Mouse (Mus musculus): Measurements from ENCODE around the gene Raver2.

Raver2 gene

DNA sequence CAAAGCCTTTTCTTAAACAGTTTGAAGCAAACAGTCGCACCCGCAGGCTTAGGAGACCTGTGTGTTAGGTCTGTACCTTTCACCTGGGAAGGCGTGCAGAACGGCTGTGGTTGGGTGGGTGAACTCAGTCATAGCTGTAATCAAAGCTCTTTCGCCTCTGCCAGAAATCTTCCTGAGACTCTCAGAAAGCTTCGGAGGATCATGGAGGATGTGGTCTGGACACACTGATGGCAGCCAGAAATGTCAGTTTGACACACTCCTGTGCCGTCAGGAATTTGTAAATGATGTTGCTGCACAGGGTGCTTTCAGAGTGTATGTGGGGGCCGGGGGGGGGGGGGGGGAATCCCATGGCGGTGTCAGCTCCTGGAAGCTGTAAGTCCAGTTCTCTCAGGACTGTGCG lies 24.5 kb downstream of the Raver2 start:
- no peak for DNase-seq (ENCODE audit: low read depth, low spot score)

DNA sequence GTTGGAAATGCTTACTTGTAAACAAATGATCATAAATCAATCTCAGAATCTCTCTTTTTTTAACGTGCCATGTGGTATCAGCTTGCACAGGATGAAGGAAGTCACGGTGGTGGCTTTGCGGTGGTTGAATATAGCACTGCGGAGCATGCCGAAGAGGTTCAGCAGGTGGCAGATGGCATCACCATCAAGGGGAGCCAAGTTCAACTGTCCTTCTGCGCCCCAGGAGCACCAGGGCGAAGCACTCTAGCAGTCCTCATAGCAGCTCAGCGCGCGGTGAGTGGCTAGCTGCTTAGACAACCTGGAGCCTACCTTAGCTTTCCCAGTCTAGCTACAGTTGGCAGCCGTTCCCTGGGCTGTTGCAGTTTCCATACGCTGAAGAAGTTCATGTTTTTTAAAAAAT lies 38.3 kb downstream of the Raver2 start:
- no peak for DNase-seq (ENCODE audit: low read depth, low spot score)

DNA sequence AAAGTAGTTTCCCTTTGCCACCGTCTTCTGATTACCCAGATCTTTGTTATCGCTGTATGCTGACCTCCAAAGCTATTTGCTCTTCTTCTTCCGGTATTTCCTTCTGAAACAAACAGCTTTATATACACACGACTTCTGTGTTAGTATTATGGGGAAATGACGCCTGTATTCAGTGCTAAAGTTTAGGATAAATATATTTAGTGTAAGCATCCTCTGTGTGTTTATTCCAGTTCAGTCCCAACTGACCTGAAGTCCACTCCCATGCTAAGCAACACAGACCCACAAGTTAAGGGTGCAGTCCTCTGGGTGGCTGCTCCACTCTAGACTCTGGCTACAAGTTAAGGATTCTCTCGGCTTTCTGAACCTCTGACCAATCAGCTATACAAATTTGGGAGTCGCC lies 52.2 kb downstream of the Raver2 start:
- no peak for DNase-seq (ENCODE audit: low read depth, low spot score)

DNA sequence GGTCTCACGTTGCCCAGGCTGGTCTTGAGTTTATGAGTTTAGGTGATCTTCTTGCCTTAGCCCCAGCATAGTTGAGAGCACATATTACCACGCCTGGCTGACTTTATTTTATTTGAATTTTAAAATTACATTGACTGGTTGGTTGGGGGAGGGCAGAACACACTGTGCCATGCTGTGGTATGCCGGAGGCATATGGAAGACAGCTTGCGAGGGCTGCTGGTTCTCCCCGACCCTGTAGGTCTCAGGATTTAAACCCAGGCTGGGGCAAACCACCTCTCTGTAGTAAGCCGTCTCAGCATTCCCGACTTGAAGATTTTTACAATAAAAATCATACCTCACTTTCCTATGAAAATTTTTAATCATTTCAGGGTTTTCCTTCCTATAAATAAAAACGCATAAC lies 66.2 kb downstream of the Raver2 start:
- DNase-seq (ENCODE audit: low read depth, low spot score) = no peak

DNA sequence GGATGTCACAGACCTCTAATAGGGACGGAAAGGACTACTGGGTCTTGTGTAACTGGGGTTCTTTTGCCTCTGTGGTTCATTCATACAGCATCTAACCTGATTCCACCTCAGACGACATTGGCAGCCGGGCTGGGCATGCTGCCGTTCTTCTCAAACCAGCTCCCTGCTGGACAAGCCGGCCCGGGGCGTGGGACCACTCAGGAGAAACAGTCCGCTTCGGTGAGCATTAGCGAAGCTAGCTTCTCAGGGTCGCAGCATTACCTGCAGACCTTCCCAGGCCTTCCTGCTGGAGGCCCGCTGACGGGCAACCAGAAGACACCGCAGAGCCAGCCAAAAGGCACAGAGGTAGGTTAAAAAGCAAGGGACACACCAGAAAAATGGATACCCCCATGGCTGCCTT lies 67.1 kb downstream of the Raver2 start:
- no peak for DNase-seq (ENCODE audit: low read depth, low spot score)

DNA sequence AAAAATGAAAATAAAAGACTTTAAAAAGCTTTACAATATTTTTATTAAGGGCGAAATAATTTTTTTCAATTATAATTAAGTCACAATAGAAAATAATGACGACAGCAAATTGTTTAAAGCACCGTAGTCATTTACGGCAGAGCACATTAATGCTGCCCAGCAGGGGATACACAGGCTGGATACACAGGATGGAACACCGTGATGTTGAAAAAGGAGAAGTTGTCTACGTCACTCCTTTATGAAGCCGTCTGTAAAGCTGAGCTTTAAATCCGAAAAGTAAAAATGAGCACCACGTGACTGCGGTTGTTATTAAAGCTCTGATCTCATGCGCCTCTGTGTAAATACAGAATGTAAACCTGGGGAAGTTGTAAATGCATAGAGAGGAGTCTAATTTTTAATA lies 69.2 kb downstream of the Raver2 start:
- DNase-seq (ENCODE audit: low read depth, low spot score) = no peak

DNA sequence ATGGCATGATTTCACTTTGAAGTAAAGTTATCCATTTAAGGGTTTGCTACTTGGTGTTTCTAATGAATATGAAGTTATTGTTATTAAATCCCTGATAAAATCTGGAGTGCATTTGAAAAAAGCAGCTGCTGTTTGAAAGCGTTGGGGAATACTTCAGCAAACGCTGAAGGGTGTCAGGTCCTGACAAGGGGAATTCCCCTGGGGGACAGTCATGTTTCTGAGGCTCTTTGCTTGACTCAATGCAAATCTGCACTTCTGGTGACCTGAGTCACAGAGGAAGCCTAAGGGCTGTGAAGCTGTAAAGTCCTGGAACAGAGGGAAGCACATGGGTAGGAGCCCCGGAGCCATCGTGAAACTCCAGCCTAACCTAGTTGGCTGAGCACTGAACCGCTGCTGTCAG lies 73.0 kb downstream of the Raver2 start:
- DNase-seq (ENCODE audit: low read depth, low spot score) = no peak

DNA sequence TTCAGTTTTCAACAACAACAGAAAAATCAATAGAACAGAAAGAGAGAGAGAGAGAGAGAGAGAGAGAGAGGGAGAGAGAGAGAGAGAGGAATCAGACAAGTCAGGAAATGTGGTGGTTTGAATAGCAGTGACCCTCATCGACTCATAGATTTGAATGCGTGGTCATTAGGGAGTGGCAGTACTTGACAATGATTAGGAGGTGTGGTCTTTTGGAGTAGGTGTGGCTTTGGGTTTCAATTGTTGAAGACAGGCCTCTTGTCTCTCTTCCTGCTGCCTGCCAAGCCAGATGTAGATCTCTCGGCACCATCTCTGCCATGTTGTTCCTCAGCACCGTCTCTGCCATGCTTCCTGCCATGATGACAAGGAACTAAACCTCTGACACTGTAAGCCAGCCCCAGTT lies 75.1 kb downstream of the Raver2 start:
- no peak for DNase-seq (ENCODE audit: low read depth, low spot score)

DNA sequence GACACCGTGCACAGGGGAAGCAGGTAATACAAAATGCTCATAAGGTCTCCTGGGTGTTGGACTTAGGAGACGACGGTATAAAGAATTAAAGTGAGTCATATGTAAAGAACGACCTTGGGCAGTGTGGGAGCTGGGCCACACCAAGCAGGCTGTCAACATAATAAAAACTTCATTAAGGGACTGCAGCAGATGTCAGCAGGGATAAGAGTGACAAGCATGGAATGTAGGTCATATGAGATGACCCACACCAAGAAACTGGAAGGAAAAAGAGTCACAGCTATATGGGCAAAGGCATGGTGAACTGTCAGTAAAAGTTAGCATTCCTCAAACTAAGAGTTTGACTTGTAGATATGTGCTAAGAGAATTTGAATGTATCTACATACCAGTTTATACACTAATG lies 75.6 kb downstream of the Raver2 start:
- DNase-seq (ENCODE audit: low read depth, low spot score) = no peak

DNA sequence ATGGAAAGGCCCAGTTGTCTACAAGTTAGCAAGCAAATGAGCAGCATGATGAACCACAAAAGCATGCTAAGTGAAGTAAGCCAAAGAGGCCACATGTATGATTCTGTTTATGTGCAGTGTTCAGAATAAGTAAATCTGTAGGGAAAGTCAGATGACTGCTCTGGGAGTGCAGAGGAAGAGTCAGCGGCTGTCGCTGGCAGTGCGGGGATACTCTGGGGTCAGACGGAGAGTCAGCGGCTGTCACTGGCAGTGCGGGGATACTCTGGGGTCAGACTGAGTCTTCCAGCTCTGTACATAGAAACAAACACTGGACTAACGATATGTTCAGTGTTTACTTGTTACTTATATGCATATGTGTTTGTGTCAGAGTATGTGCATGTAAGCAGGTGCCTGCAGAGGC lies 76.0 kb downstream of the Raver2 start:
- no peak for DNase-seq (ENCODE audit: low read depth, low spot score)

DNA sequence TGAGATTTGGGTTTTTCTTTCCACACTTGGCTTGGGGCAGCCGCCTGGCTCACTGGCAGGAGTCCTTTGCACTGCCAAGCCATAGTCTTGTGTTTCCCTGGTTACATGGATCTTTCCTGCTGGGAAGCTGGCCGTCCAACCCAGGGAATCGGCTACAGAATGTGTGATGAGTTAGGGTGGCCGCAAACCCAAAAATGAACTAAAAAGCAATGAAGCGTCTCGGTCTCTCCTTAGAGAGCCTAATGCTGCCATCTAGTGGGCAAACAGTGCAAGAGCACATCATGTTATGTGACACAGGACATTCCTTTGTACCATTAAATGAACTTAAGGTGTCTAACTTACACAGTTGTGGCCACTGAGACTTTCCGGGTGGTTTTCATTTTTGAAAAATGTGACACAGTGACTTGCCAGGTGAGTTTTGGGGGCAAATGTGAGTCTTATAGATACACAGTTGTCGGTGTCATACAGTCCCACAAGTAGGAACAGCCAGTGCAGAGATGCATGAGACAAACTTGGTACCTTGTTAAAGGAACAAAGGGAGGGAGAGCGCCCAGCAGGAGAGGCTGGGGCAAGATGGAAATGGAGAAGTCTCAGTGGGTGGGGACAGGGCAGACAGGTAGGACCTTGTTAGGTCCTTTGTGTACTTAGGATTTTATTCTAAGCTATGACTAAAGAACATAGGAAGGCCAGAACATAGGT lies 77.4 kb downstream of the Raver2 start:
- peak; percentile 72 for DNase-seq (ENCODE audit: low read depth, low spot score)

DNA sequence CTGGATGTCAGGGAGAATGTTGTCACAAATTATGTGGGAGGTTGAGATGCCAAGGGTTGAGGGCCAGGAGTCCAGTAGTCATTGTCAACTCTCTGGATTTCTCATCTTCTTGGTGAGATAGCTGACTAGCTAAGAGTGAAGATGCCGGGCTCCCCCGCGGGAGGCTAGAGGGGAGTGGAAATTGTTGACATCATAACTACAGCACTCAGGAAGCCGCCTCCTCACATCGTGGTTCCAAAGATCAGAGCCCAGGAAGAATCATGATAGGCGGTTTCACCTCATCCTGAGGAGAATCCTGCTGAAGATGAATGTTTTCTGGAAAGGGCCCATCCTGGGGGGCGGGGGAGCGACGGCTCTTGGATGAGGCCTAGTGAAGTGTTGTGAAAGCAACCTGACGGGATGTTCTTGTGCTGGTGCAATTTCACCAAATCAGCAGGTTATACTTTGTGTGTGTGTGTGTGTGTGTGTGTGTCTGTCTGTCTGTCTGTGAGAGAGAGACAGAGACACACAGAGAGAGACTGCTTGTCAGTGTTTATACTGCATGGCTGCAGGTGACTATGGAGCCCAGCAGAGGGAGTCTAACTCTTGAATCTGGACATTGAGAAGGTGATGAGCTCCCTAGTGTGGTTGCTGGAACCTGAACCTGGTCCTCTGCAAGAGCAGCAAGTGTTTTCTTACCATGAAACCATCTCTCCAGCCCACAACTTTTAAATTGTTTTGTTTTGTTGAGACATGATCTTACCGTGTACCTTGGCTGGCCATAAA lies 78.3 kb downstream of the Raver2 start:
- DNase-seq (ENCODE audit: low read depth, low spot score) = no peak

DNA sequence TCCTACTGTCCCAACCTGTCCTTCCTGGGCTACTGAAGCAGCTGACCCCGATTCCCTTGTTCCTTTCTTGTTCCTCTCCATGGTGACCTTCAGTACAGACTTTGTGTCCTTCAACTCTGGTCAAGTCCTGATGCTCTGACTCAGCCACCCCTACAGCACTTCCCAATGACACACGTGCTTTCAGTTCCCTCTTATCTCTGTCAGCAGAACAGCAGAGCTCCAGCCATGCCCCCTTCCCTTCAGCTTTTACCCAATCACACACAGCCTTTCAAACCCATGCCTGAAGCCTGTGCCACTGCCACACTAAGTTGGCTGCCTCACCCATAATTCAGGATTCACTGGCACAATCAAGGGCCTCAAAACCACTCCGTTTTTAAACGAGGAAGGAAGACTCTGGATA lies 86.8 kb downstream of the Raver2 start:
- DNase-seq (ENCODE audit: low read depth, low spot score) = no peak

DNA sequence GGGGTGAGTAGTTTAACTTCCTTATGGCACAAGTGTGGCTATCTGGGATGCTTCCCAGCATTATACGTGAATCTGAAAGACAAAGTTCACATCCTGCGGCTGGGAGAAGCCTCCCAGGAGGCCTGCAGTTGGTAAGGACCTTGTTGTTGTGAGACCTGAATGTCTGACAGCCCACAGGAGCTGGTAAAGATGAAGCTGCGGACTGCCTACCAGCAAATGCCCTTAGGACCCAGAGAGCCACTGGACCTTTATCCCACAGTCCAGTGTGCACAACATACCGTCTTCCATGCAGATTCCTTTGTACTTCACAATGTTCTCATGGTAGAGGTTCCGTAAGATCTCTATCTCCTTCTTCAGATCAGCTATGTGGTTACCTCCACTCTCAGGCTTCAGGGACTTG lies 88.7 kb downstream of the Raver2 start:
- DNase-seq (ENCODE audit: low read depth, low spot score) = no peak

DNA sequence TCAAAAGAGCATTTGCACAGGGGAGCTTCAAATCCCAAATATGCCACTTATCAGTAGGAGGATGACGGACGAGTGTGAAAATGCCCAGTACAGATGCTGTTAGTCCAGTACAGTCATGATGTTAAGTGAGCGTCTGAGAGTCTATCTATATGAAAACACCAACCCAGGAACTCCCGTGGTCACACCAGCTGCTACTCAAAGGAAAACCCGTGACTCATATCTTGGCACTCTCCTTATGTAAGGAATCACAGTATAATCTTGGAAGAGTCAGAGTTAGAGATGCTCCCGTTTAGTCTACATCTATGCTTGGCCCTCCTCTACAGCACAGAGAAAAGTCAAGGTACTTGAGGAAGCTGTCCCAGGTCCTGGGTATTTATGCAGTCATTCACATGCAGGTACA lies 89.5 kb downstream of the Raver2 start:
- DNase-seq (ENCODE audit: low read depth, low spot score) = no peak

DNA sequence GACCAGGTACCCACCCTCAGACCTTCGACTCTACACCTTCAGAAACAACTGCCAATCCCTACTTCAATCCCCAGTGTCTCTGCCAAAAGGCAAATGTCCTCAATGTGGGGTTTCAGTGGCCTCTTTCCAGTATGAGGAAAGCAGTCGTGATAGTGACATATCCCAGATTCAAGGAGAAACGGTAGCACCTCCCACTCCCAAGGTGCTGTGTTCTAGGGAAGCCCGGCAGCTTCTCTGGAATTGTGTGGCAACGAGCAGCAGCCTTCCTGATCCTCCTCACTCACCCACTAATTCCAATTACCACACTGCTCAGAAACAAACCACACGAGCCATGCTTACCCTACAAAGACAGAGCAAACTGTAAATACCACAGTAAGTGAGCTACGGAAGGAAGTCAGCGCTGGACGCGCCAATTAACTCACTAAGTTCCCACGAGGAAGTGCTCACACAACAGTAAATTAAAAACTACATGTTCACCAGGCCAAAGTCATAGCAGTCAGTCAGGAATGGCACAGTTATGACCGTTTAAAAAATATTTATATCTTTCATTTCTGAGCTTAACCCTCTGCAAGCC lies 90.5 kb downstream of the Raver2 start:
- no peak for DNase-seq (ENCODE audit: low read depth, low spot score)

DNA sequence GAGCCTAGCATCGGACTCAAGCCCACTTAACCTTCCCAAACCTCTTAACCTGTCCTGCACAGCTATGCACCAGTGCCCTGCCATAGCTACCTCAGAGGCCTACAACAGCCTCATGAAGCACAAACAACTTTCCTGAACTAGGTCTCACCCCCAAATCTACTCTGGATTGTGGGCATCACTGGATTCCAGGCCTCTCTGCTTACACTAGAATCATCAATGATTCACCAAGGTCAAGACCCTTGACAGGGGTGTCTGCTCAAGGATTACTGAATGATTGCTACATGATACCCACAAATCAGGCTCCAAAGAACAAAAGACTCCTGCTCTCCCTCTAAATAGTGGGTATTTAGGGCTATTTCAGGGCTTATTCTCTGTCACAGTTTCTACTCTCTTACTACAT lies 92.0 kb downstream of the Raver2 start:
- no peak for DNase-seq (ENCODE audit: low read depth, low spot score)

DNA sequence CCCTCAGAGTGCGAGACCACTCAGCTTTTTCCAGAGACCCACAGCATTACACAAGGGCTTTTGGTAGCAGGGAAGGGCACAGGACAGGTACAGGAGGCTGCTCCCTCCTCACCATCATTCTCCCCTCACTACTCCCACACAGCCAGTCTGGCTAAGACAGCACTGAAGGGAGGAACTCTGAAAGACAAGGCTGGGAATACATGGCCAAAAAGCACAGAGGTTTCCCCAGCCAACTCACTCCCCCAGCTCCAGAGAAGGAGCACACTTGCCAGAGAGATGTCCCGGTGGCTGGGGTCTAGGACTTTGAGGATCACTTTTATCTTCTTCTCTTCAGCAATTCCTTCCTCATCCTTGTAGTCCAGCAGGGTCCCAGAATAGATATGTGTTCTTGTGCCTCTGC lies 95.4 kb downstream of the Raver2 start:
- no peak for DNase-seq (ENCODE audit: low read depth, low spot score)

DNA sequence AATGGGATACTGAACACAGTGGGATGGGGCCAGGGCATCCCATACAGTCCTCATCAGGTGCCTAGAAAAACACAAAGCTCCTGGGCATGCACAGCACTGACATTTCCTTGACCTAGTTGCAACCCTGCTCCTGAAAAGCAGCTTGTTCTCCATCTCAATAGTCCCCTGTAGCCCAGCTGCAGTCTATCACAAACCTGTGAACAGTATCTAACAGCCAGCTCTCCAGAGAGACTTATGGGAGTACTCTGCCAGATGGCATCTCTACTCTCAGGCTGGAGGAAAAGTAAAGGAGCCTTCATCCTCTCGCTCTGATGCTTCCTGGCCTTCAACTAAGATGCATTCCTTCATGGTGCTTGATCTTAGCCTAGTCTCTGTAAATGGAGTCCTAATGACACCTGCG lies 95.9 kb downstream of the Raver2 start:
- no peak for DNase-seq (ENCODE audit: low read depth, low spot score)

DNA sequence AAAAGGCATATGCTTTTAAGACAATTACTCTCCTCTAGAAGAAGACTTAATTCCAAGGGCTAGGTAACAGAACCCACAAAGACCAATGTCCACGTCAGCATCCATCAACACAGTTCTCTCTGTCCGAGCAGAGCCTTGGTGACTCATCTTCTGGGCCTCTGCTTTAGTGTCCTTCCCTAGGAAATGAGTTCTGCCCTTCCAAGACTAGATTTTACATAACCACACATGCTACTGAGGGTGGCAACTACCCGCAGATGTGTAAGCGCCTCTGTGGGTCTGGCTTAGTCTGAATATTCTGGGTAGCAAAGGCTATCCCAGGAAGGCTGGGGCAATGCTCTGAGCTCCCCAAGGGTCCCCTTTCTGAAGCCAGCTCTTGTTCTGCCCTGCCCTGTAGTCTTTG lies 97.0 kb downstream of the Raver2 start:
- DNase-seq (ENCODE audit: low read depth, low spot score) = no peak

DNA sequence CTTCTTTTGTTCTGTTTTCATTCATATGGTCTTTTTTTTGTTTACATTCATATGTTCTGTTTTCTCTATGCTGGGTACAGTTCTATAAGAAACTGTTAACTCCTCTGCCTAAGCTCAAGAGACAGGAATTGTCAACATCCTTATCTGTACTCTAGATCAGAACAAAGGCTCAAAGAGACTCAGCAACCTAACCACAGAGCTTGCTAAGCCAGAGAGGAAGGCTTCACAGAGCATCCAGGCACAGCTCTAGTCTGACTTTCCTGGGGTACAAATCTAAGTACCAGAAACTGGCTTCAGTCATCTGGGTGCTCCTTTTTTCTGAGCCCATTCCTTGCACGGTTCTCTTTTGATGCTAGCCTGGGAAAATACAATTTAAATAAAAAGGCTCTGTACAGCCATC lies 99.0 kb downstream of the Raver2 start:
- no peak for DNase-seq (ENCODE audit: low read depth, low spot score)

DNA sequence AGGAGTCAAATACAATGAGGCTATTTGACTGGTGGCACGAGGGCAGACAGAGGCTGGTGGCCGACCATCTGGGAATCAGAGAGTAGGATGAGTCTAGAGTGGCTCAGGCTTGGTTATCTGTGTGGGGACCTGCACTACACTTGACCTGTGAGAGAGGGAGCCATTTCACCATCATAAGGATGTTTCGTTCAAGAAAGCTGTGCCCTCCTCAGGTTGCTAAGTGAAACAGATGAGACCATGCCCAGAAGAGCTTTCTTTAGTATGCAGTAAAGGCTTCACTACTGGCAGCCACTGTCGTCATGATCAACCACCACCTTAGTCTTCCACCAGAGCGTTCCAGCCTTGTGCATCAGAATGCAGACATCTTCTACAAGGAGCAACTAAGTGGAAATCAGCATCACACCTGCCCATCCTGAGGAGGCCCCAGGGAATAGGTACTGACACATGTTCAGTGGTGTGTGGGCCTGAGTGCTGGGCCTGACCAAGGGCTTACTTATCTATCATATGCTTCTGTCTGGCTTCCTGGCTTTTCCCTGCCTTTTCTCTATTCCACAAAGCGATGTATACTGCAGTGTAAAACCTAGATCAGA lies 99.5 kb downstream of the Raver2 start:
- DNase-seq (ENCODE audit: low read depth, low spot score) = no peak

DNA sequence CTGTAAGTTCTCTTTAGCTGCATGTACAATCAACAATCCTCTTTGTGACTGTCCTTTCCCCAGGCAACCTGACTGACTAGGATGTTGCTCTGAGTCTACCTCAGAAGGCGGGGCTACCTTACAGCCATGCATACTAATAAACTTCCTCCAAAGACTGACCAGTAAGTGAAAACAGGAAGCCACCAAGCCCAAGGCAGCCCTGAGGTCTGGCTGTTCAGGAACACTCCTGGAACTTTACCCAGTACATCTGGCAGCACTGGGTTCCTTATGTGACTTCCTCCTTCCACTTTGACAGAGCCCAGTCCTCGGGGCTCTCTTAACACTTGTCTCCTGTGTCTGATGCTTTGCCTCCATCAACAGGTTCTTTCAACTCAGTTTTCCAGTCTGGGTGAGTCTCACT lies 104.0 kb downstream of the Raver2 start:
- DNase-seq (ENCODE audit: low read depth, low spot score) = no peak

Measured in brain, embryonic 18.5 days (tissue).